Mouse (Mus musculus) thymus, adult 2 months (tissue): ENCODE measurements at regions not wholly inside any gene's neighbourhood (a gene's known extent, or its start where the extent isn't known, plus 50 kb on each side); places are given as distances from the start of the nearest gene placed in this dataset.

ENCODE experiments used
- CTCF ChIP-seq: fragments of 200-500 bp; IDR thresholded peaks from 2 replicates; pipeline ENCODE4 v1.5.1; 2012; ENCODE audit warnings: mild to moderate bottlenecking, control low read depth, low read length, moderate library complexity, borderline replicate concordance; ENCODE audit not compliant: control insufficient read depth, poor library complexity, insufficient read depth; ENCODE audit errors: extremely low read depth
- POLR2A ChIP-seq: fragments of 200-500 bp; IDR thresholded peaks from 2 replicates; pipeline ENCODE4 v1.6.1; 2012; ENCODE audit warnings: mild to moderate bottlenecking, low read length, control low read depth, moderate library complexity; ENCODE audit not compliant: control insufficient read depth, poor library complexity, insufficient read depth; ENCODE audit errors: extremely low read depth

GRCm38 (mm10) chr19:15790620-15791263 is 156.4 kb downstream of the Psat1 start:
- no peak for TF ChIP-seq CTCF
- no peak for TF ChIP-seq POLR2A
